ENCODE assay signal across 16 mouse cellular contexts in genomic region chr11:110244730-110245129, GRCm38 (mm10). TPM values are rescaled to one million over a fixed set of nuclear protein-coding genes. Genes with fewer than 3 reads are reported as not detected.
A peak's percentile ranks its signal among the peaks of the same experiment; 100 is the strongest.
DNase-seq lines count a peak whose midpoint lies in the region; ATAC-seq lines count a peak whose summit lies in the region.
"Had no signal": no experiment of that assay in that cellular context is flagged by ENCODE, and none has a peak within 500 bp of the region (broad histone marks: within the 10 kb centered on the region; RNA-seq: fewer than 3 reads in every experiment).

No protein-coding gene starts in this region.

- H3K27ac ChIP-seq in kidney, embryonic 15.5 days, result no peak overlapping the region
- H3K27ac ChIP-seq: forebrain, embryonic 15.5 days; limb, embryonic 12.5 days; macrophage; midbrain, embryonic 15.5 days had no signal

- peak; percentile 44 for DNase-seq in kidney, adult 18-20 months
- peak; percentile 10 for DNase-seq in ovary, postnatal 36 days (ENCODE audit: low spot score)
- no peak for DNase-seq in ovary, postnatal 10 days (ENCODE audit: low spot score)
- DNase-seq in adrenal gland, postnatal 14 days, result peak; percentile 86
- DNase-seq in thymus, postnatal 36 days, result no peak
- DNase-seq in cerebellum, adult 8-10 months, result no peak
- DNase-seq: cerebellum, adult 18-20 months; gastrocnemius, postnatal 25 days; heart, postnatal 4 days; right cerebral cortex, postnatal 25 days had no signal

- no peak for ATAC-seq in kidney, embryonic 15.5 days (replicated peaks; ENCODE audit: low FRiP score)
- peak; percentile 91 for ATAC-seq in megakaryocyte, adult 5-6 weeks (ENCODE audit: poor library complexity, severe bottlenecking)
- ATAC-seq: forebrain, embryonic 15.5 days; midbrain, embryonic 15.5 days had no signal

- H3K4me1 ChIP-seq in kidney, embryonic 15.5 days, result no peaks in the 10 kb centered on the region
- H3K4me1 ChIP-seq: forebrain, embryonic 15.5 days; limb, embryonic 12.5 days; midbrain, embryonic 15.5 days had no signal

- H3K9me3 ChIP-seq in kidney, embryonic 15.5 days (replicated peaks), result no peaks in the 10 kb centered on the region
- H3K9me3 ChIP-seq: forebrain, embryonic 15.5 days; midbrain, embryonic 15.5 days had no signal

- no peaks in the 10 kb centered on the region for H3K36me3 ChIP-seq in kidney, embryonic 15.5 days
- H3K36me3 ChIP-seq: forebrain, embryonic 15.5 days; limb, embryonic 12.5 days; midbrain, embryonic 15.5 days had no signal

- 78% methylated on average over 10 of the region's 10 CpGs for WGBS in kidney, embryonic 15.5 days

- no peak overlapping the region for H3K9ac ChIP-seq in kidney, embryonic 15.5 days
- H3K9ac ChIP-seq: forebrain, embryonic 15.5 days; limb, embryonic 12.5 days; midbrain, embryonic 15.5 days had no signal

- no peak overlapping the region for H3K4me2 ChIP-seq in kidney, embryonic 15.5 days
- H3K4me2 ChIP-seq: forebrain, embryonic 15.5 days; limb, embryonic 12.5 days; midbrain, embryonic 15.5 days had no signal

- H3K4me3 ChIP-seq in kidney, embryonic 15.5 days (replicated peaks), result no peak overlapping the region
- H3K4me3 ChIP-seq: forebrain, embryonic 15.5 days; limb, embryonic 12.5 days; midbrain, embryonic 15.5 days had no signal

- H3K27me3 ChIP-seq in kidney, embryonic 15.5 days, result no peaks in the 10 kb centered on the region
- H3K27me3 ChIP-seq: forebrain, embryonic 15.5 days; limb, embryonic 12.5 days; midbrain, embryonic 15.5 days had no signal

RNA-seq across cellular contexts. Expression of gene Abca6, which starts 6.8 kb away (rescaled TPM):
- polyA plus RNA-seq in kidney, embryonic 15.5 days (2015; fragmentation: Nextera tagmentation; extraction: Ambion mirVana), result 0.22 and 0.60 TPM in 2 replicates
- total RNA-seq in adrenal gland, postnatal 14 days (2021), result 5.9 and 19.0 TPM in 2 replicates
- 7.3 and 11.0 TPM in 2 replicates for total RNA-seq in megakaryocyte, adult 5-6 weeks (2015)
- total RNA-seq in megakaryocyte, adult 5-6 weeks (2017), result 12.6 and 15.5 TPM in 2 replicates

Comparison
In these comparisons a context has a peak if more than half of its experiments do, and no peak if none do; other contexts are left out.
1. DNase-seq: peak in kidney, adult 18-20 months (single experiment), ovary, postnatal 36 days (single experiment) and adrenal gland, postnatal 14 days (single experiment); none in ovary, postnatal 10 days (single experiment), thymus, postnatal 36 days (0 of 2) and cerebellum, adult 8-10 months (single experiment).